Mouse (Mus musculus) heart, embryonic 14.5 days (tissue): ENCODE data around the gene Hist1h3f. TPM values are rescaled to one million over a fixed set of nuclear protein-coding genes. Genes with fewer than 3 reads are reported as not detected.
"Not testable (repeated sequence)": the region's sequence is repeated elsewhere in the genome, so short reads cannot be mapped to it uniquely, and the experiment has no call there.

Experiments used
- ATAC-seq: fragments of 200-750 bp; cut with Nextera tagmentation; 2 replicates; pipeline ENCODE4 v1.8.0; 2017; ENCODE audit warnings: low read depth, moderate TSS enrichment; ENCODE audit not compliant: insufficient number of reproducible peaks, insufficient read depth, low FRiP score
- H3K27ac ChIP-seq, 2 experiments: fragments of 200-500 bp in 1 of 2; fragments of 300-500 bp in 1 of 2; sonication (generic) in 1 of 2; replicated peaks in 1 of 2; 2 replicates each; pipeline ENCODE4 v1.5.1; 2012 to 2014; ENCODE audit warnings: low read depth in 2 of 2, low read length in 2 of 2, control low read depth in 1 of 2, mild to moderate bottlenecking in 1 of 2, mixed read lengths in 1 of 2; ENCODE audit not compliant: control insufficient read depth in 1 of 2, insufficient read depth in 1 of 2
- H3K27me3 ChIP-seq: fragments of 300-500 bp; sonication (generic); 2 replicates; pipeline ENCODE4 v1.6.1; 2014; ENCODE audit warnings: mild to moderate bottlenecking, low read length, control low read depth; ENCODE audit not compliant: control insufficient read depth, insufficient read depth
- H3K36me3 ChIP-seq: fragments of 300-500 bp; sonication (generic); 2 replicates; pipeline ENCODE4 v1.6.1; 2014; ENCODE audit warnings: mild to moderate bottlenecking, control low read depth, low read length, mixed read lengths; ENCODE audit not compliant: control insufficient read depth, insufficient read depth
- H3K4me1 ChIP-seq, 2 experiments: fragments of 200-500 bp in 1 of 2; fragments of 300-500 bp in 1 of 2; sonication (generic) in 1 of 2; 2 replicates each; pipeline ENCODE4 v1.6.1; 2012 to 2014; ENCODE audit warnings: low read length in 2 of 2, control low read depth in 1 of 2, mixed read lengths in 1 of 2; ENCODE audit not compliant: control insufficient read depth in 2 of 2, insufficient read depth in 2 of 2
- H3K4me2 ChIP-seq: fragments of 300-500 bp; sonication (generic); 2 replicates; pipeline ENCODE4 v1.6.1; 2014; ENCODE audit warnings: mild to moderate bottlenecking, low read length
- H3K4me3 ChIP-seq, 2 experiments: fragments of 200-500 bp in 1 of 2; fragments of 300-500 bp in 1 of 2; sonication (generic) in 1 of 2; 2 replicates each; pipeline ENCODE4 v1.5.1; 2012 to 2014; ENCODE audit warnings: low read length in 2 of 2, mild to moderate bottlenecking in 2 of 2, control low read depth in 1 of 2, low read depth in 1 of 2, moderate library complexity in 1 of 2; ENCODE audit not compliant: control insufficient read depth in 1 of 2, insufficient read depth in 1 of 2
- H3K9ac ChIP-seq: fragments of 300-500 bp; sonication (generic); 2 replicates; pipeline ENCODE4 v1.6.1; 2014; ENCODE audit warnings: mild to moderate bottlenecking, low read length
- H3K9me3 ChIP-seq: fragments of 300-500 bp; sonication (generic); 2 replicates; pipeline ENCODE4 v1.6.1; 2016; ENCODE audit warnings: low read length, control low read depth; ENCODE audit not compliant: control insufficient read depth
- WGBS: fragments of 180-500 bp; shearing (Covaris S2); extraction: QIAGEN DNeasy Blood & Tissue Kit; methylation state at CpG from one replicate; pipeline ENCODE4 v1.1.7; 2014; 5-methylcytosine and 5-hydroxymethylcytosine counted together
- microRNA-seq: library from miRNA; unstranded; fragments of <30 nt; microRNA quantifications from one replicate; pipeline ENCODE4, GENCODE M21; 2016
- polyA plus RNA-seq: library from polyadenylated mRNA; unstranded; fragments of >200 nt; fragmentation: Nextera tagmentation; extraction: Ambion mirVana; gene quantifications from 2 replicates; pipeline ENCODE4 v1.2.1, GENCODE M21; 2014

Hist1h3f gene
- polyA plus RNA-seq, 1 experiment from 2014 or later = 0.72 TPM

GRCm38 (mm10) chr13:23591886-23592285 is 48.0 kb downstream of the Hist1h3f start:
- not testable (repeated sequence) for H3K4me2 ChIP-seq, H3K4me1 ChIP-seq, H3K9me3 ChIP-seq, H3K27ac ChIP-seq, H3K4me3 ChIP-seq, H3K27me3 ChIP-seq, ATAC-seq, H3K36me3 ChIP-seq, H3K9ac ChIP-seq
- 60% methylated on average over 7 of the region's 7 CpGs for WGBS

- WGBS = 89% methylated on average over 7 of the region's 7 CpGs
- no peak overlapping the region for H3K9ac ChIP-seq
- H3K36me3 ChIP-seq = no peaks in the 10 kb centered on the region
- no peaks in the 10 kb centered on the region for H3K9me3 ChIP-seq
- no peaks in the 10 kb centered on the region for H3K27me3 ChIP-seq
- no peak overlapping the region for H3K27ac ChIP-seq
- no peak overlapping the region for H3K4me2 ChIP-seq
- H3K4me3 ChIP-seq = no peak overlapping the region
- no peaks in the 10 kb centered on the region for H3K4me1 ChIP-seq
- no peak for ATAC-seq
These were observed 48.8 kb downstream of the Hist1h3f start for GRCm38 (mm10) chr13:23592614-23593013.

- ATAC-seq = no peak
- Histone ChIP-seq H3K27ac (peak overlapping the region; percentile 49 to 55; a peak in 3 of 4 replicates), H3K36me3 (no peaks in the 10 kb centered on the region), H3K9me3 (no peaks in the 10 kb centered on the region), H3K9ac (no peak overlapping the region), H3K27me3 (no peaks in the 10 kb centered on the region), H3K4me3 (no peak overlapping the region), H3K4me1 (no peaks in the 10 kb centered on the region), H3K4me2 (no peak overlapping the region)
- WGBS = 61% methylated on average over 5 of the region's 5 CpGs
These were observed 49.4 kb downstream of the Hist1h3f start for GRCm38 (mm10) chr13:23593051-23593770.

Small RNA genes lying within 50 kb of the gene (microRNA-seq; reads per million reads assigned to microRNA genes)
- gene Gm44297 = not detected
- not detected for gene Gm44359
- not detected for gene Gm44394
- gene n-TStga1 = not detected

Other genes starting within 250 kb of the Hist1h3f start
- gene Zfp322a, start 174.8 kb upstream of the Hist1h3f start, polyA plus RNA-seq = 39.5 and 41.0 TPM in 2 replicates
- gene Abt1, start 120.2 kb upstream of the Hist1h3f start, polyA plus RNA-seq = 8.3 and 9.1 TPM in 2 replicates
- gene Btn1a1, start 78.2 kb upstream of the Hist1h3f start, polyA plus RNA-seq = 1.7 and 1.9 TPM in 2 replicates
- gene Btn2a2, start 55.2 kb upstream of the Hist1h3f start, polyA plus RNA-seq = 0.40 and 0.43 TPM in 2 replicates
- 7.5 and 8.5 TPM in 2 replicates for gene Hist1h4h, start 13.0 kb upstream of the Hist1h3f start, polyA plus RNA-seq
- 3.8 and 5.4 TPM in 2 replicates for gene Hist1h2af, start 10.1 kb upstream of the Hist1h3f start, polyA plus RNA-seq
- 3.0 and 4.3 TPM in 2 replicates for gene Hist1h3g, start 8.6 kb upstream of the Hist1h3f start, polyA plus RNA-seq
- gene Hist1h2bh, start 660 bp upstream of the Hist1h3f start, polyA plus RNA-seq = 0.65 and 0.66 TPM in 2 replicates
- not detected in 2 replicates for gene Hist1h4f, start 7.6 kb downstream of the Hist1h3f start, polyA plus RNA-seq
- 0.24 and 0.41 TPM in 2 replicates for gene Hist1h1d, start 9.2 kb downstream of the Hist1h3f start, polyA plus RNA-seq
- gene Hist1h3e, start 18.3 kb downstream of the Hist1h3f start, polyA plus RNA-seq = 2.0 TPM in 2 replicates
- 34.9 and 49.1 TPM in 2 replicates for gene Hist1h2ae, start 27.2 kb downstream of the Hist1h3f start, polyA plus RNA-seq
- gene Hist1h2bg, start 27.3 kb downstream of the Hist1h3f start, polyA plus RNA-seq = 3.7 and 6.2 TPM in 2 replicates
- 0.61 and 3.7 TPM in 2 replicates for gene Hist1h2bf, start 30.1 kb downstream of the Hist1h3f start, polyA plus RNA-seq
- 0.44 and 0.53 TPM in 2 replicates for gene Hist1h2ad, start 30.3 kb downstream of the Hist1h3f start, polyA plus RNA-seq
- gene Hist1h3d, start 31.7 kb downstream of the Hist1h3f start, polyA plus RNA-seq = 2.2 and 3.7 TPM in 2 replicates
- 38.6 and 49.0 TPM in 2 replicates for gene Hist1h4d, start 37.5 kb downstream of the Hist1h3f start, polyA plus RNA-seq
- 1.3 and 1.8 TPM in 2 replicates for gene Hist1h2be, start 77.1 kb downstream of the Hist1h3f start, polyA plus RNA-seq
- 8.7 and 10.0 TPM in 2 replicates for gene Hist1h1e, start 78.5 kb downstream of the Hist1h3f start, polyA plus RNA-seq
- gene Hist1h2ac, start 139.9 kb downstream of the Hist1h3f start, polyA plus RNA-seq = 0.46 and 0.65 TPM in 2 replicates
- 51.9 and 57.5 TPM in 2 replicates for gene Hist1h2bc, start 140.1 kb downstream of the Hist1h3f start, polyA plus RNA-seq
- gene Hist1h1t, start 151.8 kb downstream of the Hist1h3f start, polyA plus RNA-seq = 0.30 TPM in 1 of 2 replicates, not detected in the other
- gene Hist1h4c, start 154.4 kb downstream of the Hist1h3f start, polyA plus RNA-seq = 2.2 and 3.2 TPM in 2 replicates
- gene Hfe, start 166.8 kb downstream of the Hist1h3f start, polyA plus RNA-seq = 13.0 and 15.1 TPM in 2 replicates
- 36.9 and 43.9 TPM in 2 replicates for gene Hist1h1c, start 194.8 kb downstream of the Hist1h3f start, polyA plus RNA-seq
- gene Hist1h3c, start 201.6 kb downstream of the Hist1h3f start, polyA plus RNA-seq = 2.5 and 2.7 TPM in 2 replicates
- 1.7 and 2.3 TPM in 2 replicates for gene Hist1h2bb, start 202.7 kb downstream of the Hist1h3f start, polyA plus RNA-seq
- gene Hist1h2ab, start 207.1 kb downstream of the Hist1h3f start, polyA plus RNA-seq = 14.5 and 14.6 TPM in 2 replicates
- 4.6 and 6.7 TPM in 2 replicates for gene Hist1h3b, start 208.2 kb downstream of the Hist1h3f start, polyA plus RNA-seq
- gene Hist1h4b, start 213.0 kb downstream of the Hist1h3f start, polyA plus RNA-seq = 0.63 TPM in 1 of 2 replicates, not detected in the other
- 1.1 TPM in 1 of 2 replicates, not detected in the other for gene Hist1h4a, start 217.2 kb downstream of the Hist1h3f start, polyA plus RNA-seq
- 2.6 and 3.0 TPM in 2 replicates for gene Hist1h3a, start 218.3 kb downstream of the Hist1h3f start, polyA plus RNA-seq
- 1.6 and 2.7 TPM in 2 replicates for gene Hist1h1a, start 219.6 kb downstream of the Hist1h3f start, polyA plus RNA-seq
- gene Trim38, start 225.9 kb downstream of the Hist1h3f start, polyA plus RNA-seq = not detected in 2 replicates